Comparison of ENCODE assay signal across 12 mouse cellular contexts in genomic region chr5:125360566-125360965, GRCm38 (mm10). TPM values are rescaled to one million over a fixed set of nuclear protein-coding genes. Genes with fewer than 3 reads are reported as not detected.
DNase-seq lines count a peak whose midpoint lies in the region; ATAC-seq lines count a peak whose summit lies in the region.
"Had no signal": no experiment of that assay in that cellular context is flagged by ENCODE, and none has a peak within 500 bp of the region (broad histone marks: within the 10 kb centered on the region; RNA-seq: fewer than 3 reads in every experiment).

No protein-coding gene starts in this region.

- peak; percentile 82 to 86 for DNase-seq in cerebellum, postnatal 10 days
- no peak for DNase-seq in cerebellum, adult 8-10 months
- peak; percentile 64 for DNase-seq in kidney, adult 11 months
- peak; percentile 77 for DNase-seq in forebrain, embryonic 14.5 days (ENCODE audit: low spot score)
- DNase-seq in layer of hippocampus, postnatal 36 days = peak; percentile 41 to 44
- no peak for DNase-seq in frontal cortex, postnatal 36 days (ENCODE audit: low spot score in 2 of 2)
- DNase-seq in thymus, postnatal 14 days = no peak
- DNase-seq: adrenal gland, postnatal 25 days; heart, postnatal 36 days had no signal

- H3K4me1 ChIP-seq in kidney, embryonic 14.5 days (ENCODE audit: control insufficient read depth, insufficient read depth, low read length) = no peaks in the 10 kb centered on the region
- H3K4me1 ChIP-seq in forebrain, embryonic 14.5 days (ENCODE audit: control insufficient read depth, insufficient read depth, low read length) = no peaks in the 10 kb centered on the region
- H3K4me1 ChIP-seq: neural tube, embryonic 12.5 days had no signal

- H3K4me2 ChIP-seq in kidney, embryonic 14.5 days (replicated peaks; ENCODE audit: low read depth, low read length) = no peak overlapping the region
- H3K4me2 ChIP-seq in forebrain, embryonic 14.5 days (ENCODE audit: low read length) = 0 out of 2 replicates have a peak overlapping the region, but pooled peaks have one; percentile 9
- H3K4me2 ChIP-seq: liver, embryonic 15.5 days; neural tube, embryonic 12.5 days had no signal

- no peak for ATAC-seq in kidney, embryonic 14.5 days (ENCODE audit: low FRiP score, low TSS enrichment)
- no peak for ATAC-seq in forebrain, embryonic 14.5 days

- H3K4me3 ChIP-seq in kidney, embryonic 14.5 days (ENCODE audit: low read length) = no peak overlapping the region
- no peak overlapping the region for H3K4me3 ChIP-seq in forebrain, embryonic 14.5 days (ENCODE audit: low read depth, low read length)
- H3K4me3 ChIP-seq: liver, embryonic 15.5 days; neural tube, embryonic 12.5 days had no signal

- no peaks in the 10 kb centered on the region for H3K9me3 ChIP-seq in kidney, embryonic 14.5 days (ENCODE audit: control insufficient read depth, low read length)
- no peaks in the 10 kb centered on the region for H3K9me3 ChIP-seq in forebrain, embryonic 14.5 days (replicated peaks; ENCODE audit: control insufficient read depth, low read length)
- H3K9me3 ChIP-seq: liver, embryonic 15.5 days; neural tube, embryonic 12.5 days had no signal

- H3K9ac ChIP-seq in kidney, embryonic 14.5 days (ENCODE audit: low read depth, low read length) = no peak overlapping the region
- H3K9ac ChIP-seq in forebrain, embryonic 14.5 days (ENCODE audit: low read length) = no peak overlapping the region
- H3K9ac ChIP-seq: liver, embryonic 15.5 days; neural tube, embryonic 12.5 days had no signal

- no peak overlapping the region for H3K27ac ChIP-seq in kidney, embryonic 14.5 days (ENCODE audit: low read depth, low read length)
- H3K27ac ChIP-seq in forebrain, embryonic 14.5 days (ENCODE audit: low read depth, low read length) = no peak overlapping the region
- H3K27ac ChIP-seq: liver, embryonic 15.5 days; neural tube, embryonic 12.5 days had no signal

- H3K27me3 ChIP-seq in kidney, embryonic 14.5 days (ENCODE audit: control insufficient read depth, insufficient read depth, low read length) = no peaks in the 10 kb centered on the region
- H3K27me3 ChIP-seq in forebrain, embryonic 14.5 days (replicated peaks; ENCODE audit: control insufficient read depth, insufficient read depth, low read length) = no peaks in the 10 kb centered on the region
- H3K27me3 ChIP-seq: liver, embryonic 15.5 days; neural tube, embryonic 12.5 days had no signal

- H3K36me3 ChIP-seq in kidney, embryonic 14.5 days (ENCODE audit: control insufficient read depth, insufficient read depth, low read length) = no peaks in the 10 kb centered on the region
- no peaks in the 10 kb centered on the region for H3K36me3 ChIP-seq in forebrain, embryonic 14.5 days (ENCODE audit: control insufficient read depth, insufficient read depth, low read length)
- H3K36me3 ChIP-seq: liver, embryonic 15.5 days; neural tube, embryonic 12.5 days had no signal

- 67% methylated on average over 9 of the region's 9 CpGs for WGBS in kidney, embryonic 14.5 days
- 50% methylated on average over 9 of the region's 9 CpGs for WGBS in forebrain, embryonic 14.5 days

RNA-seq across cellular contexts. Expression of gene Scarb1, which starts 19.7 kb away (rescaled TPM):
- polyA plus RNA-seq in kidney, embryonic 14.5 days (2014; fragmentation: Nextera tagmentation; extraction: Ambion mirVana) = 34.8 and 48.8 TPM in 2 replicates
- 17.6 and 21.7 TPM in 2 replicates for polyA plus RNA-seq in forebrain, embryonic 14.5 days (2014; fragmentation: Nextera tagmentation; extraction: Ambion mirVana)
- 10 to 100 TPM; 32.1 to 32.8 TPM for total RNA-seq in layer of hippocampus, postnatal 36 days (2021)

RNA-seq across cellular contexts. Expression of gene Gm10382, which starts 28.6 kb away (rescaled TPM):
- polyA plus RNA-seq in kidney, embryonic 14.5 days (2014; fragmentation: Nextera tagmentation; extraction: Ambion mirVana) = 0.16 and 0.41 TPM in 2 replicates
- polyA plus RNA-seq in forebrain, embryonic 14.5 days (2014; fragmentation: Nextera tagmentation; extraction: Ambion mirVana) = 0.33 TPM in 1 of 2 replicates, not detected in the other
- total RNA-seq in layer of hippocampus, postnatal 36 days (2021) = not detected
- total RNA-seq: adrenal gland, postnatal 25 days; heart, postnatal 36 days had no signal

RNA-seq across cellular contexts. Expression of gene Ubc, which starts 29.4 kb away (rescaled TPM):
- 715 and 1,051 TPM in 2 replicates for polyA plus RNA-seq in kidney, embryonic 14.5 days (2014; fragmentation: Nextera tagmentation; extraction: Ambion mirVana)
- polyA plus RNA-seq in forebrain, embryonic 14.5 days (2014; fragmentation: Nextera tagmentation; extraction: Ambion mirVana) = 981 and 1,199 TPM in 2 replicates
- 100 to 1,000 TPM; 766 to 814 TPM for total RNA-seq in layer of hippocampus, postnatal 36 days (2021)

Comparison
In these comparisons a context has a peak if more than half of its experiments do, and no peak if none do; other contexts are left out.
1. DNase-seq: peak in cerebellum, postnatal 10 days (2 of 2), kidney, adult 11 months (single experiment), forebrain, embryonic 14.5 days (single experiment) and layer of hippocampus, postnatal 36 days (2 of 2); none in cerebellum, adult 8-10 months (single experiment), frontal cortex, postnatal 36 days (0 of 2) and thymus, postnatal 14 days (single experiment).